Mouse (Mus musculus): ENCODE results near the gene Adcy1.
A peak's percentile ranks its signal among the peaks of the same experiment; 100 is the strongest.

Adcy1 gene

DNA sequence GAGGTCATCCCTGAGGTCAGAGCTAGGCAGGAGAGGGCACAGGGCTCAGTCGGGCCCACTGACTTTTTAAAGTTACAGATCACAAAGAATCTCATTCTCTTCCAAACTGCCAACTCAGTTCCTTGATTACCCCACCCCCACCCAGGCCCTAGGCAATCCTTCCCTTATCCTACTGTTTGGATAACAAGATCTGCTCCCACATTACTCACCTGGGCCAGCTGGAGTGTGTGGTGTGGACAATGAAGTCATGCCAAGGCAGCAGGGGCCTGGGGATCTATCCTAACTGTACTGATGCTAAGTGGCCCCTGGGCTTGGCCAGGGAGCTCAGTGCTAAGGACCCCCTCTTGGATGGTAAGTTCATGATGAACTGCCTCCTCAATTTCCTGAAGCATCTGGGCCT lies 121.1 kb downstream of the Adcy1 start:
- DNase-seq (ENCODE audit: low read depth), result no peak

DNA sequence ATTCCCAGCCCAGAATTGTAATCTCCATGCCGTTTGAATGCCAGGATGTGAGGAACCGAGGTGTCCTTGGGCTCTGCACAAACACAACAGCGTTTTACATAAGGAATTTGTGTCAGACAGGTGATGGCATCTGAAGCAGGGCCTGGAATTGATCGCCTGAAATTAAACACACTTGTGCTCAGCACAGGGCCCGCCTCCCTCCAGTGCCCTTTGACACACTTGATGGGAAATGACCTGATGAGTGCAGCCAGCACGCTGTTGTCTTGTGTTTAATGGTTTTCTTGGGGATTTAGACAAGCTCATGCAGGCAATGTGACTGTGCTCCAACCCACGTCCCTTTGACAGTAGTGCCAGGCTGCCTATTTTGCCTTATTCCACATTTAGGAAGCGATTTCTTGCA lies 124.2 kb downstream of the Adcy1 start:
- DNase-seq (ENCODE audit: low read depth), result no peak

DNA sequence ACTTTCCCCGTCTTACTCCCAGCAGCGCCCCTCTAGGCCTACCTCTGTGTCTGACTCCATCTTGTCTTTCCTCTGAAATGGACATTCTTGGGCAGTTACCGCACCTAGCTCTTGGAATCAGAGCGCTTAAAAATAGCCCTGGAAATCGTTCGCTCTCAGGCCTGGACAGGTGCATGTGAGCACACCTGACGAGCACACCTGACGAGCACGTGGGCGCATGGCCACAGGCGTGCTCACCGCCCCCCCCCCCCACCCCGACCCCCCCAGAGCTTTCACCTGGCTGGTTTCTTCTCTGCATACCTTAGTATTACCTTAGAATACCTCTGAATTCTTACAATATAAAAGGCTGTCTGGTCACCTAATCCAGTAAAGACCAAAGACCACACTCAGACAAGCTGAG lies 125.2 kb downstream of the Adcy1 start, which contains the start of gene Gm11985:
Gene Gm11985 (minus strand): TSS at position 101 of the 400 bp plus-strand sequence.
- DNase-seq (ENCODE audit: low read depth), result no peak

DNA sequence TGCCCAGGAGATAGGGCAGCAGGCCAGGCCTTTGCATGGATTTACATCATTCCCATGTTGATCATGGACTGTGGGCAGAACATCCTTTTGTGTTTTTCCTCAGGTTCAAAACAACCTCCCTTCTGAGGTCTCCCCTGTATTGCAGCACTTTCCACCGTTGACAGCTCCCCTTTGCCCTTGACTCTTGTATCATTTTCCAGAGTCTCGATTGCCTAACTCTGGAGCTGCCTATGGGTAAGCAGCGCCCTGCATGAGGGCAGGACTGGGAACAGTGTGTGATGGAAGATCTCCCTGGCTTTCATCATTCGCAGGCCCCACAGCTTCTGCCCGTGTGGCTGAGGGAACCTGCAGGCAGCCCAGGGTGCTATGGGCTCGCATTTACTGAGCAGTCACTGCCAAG lies 129.4 kb downstream of the Adcy1 start:
- DNase-seq (ENCODE audit: low read depth), result no peak

DNA sequence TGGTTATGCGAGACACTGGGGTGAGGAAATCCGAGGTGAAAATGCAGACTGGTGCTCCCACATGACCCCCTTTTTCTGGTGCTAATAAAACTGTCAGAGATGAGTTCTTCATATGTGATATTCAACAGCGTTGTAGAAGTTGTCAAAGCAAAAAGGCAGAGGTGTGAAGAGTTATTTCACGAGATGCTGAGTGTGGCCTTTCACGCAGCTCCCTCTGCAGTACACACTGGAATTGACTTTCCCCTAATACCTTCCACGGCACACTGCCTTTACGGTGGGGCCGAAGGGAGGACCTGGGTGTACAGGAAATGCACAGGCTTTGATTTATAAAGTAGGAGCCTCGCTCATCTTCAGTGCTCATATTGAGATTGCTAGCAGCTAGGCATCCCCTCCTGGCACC lies 129.8 kb downstream of the Adcy1 start:
- DNase-seq (ENCODE audit: low read depth), result no peak

DNA sequence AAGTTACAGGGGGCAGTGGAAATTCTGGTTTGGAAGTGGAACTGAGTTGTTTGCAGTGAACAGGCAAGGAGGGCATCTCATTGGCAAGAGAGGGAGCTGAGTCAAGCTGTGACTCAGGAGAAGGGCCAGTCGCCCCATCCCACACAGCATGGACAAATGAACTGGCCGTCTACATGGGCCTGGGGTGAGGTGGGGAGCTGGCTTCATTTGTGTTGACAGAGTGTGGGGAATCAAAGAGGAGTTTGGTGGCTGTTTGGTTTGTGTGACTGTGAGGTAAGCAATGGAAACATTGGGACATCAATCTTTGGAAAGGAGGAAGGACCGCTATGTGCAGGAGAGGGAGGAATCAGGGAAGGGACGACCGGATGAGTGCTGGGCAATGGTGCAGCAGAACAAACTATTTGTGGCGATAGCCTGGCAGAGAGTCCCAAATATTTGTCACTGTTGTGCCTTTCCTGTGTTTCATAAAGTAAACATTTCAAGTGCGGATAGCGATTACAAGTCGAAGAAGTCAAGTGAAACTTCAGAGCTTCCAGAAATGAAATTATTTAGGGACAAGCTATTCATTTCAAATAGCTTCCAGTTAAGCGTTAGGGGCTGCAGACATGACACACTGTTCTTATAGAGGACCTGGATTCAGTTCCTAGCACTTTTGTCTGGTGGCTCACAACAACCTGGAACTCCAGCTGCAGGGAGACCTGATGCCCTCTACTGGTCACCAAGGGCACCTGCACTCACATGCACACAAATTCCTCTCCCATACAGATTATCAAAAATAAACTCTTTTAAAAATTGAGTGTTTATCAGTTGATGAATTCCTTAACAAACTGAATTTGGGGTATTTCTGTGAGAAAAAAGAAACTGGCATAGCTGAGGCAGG lies 131.4 kb downstream of the Adcy1 start:
- no peak for DNase-seq (ENCODE audit: low read depth)

DNA sequence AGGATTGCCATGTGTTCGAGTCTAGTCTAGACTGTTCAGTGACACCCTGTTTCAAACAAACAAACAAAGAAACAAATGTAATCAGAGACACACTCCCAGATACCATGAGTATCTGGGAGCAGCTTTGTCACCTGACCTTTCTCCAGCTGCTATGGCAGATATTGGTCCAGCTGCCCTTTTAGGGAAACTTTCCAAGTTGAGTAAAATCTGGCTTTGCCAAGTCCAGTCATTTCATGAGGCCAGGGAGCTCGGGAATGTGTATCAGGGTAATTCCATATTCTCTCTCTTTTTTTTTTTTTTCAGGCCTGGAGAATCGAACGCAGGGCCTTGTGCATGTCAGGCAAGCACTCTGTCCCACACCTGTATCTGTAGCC lies 132.0 kb downstream of the Adcy1 start:
- DNase-seq (ENCODE audit: low read depth), result no peak

DNA sequence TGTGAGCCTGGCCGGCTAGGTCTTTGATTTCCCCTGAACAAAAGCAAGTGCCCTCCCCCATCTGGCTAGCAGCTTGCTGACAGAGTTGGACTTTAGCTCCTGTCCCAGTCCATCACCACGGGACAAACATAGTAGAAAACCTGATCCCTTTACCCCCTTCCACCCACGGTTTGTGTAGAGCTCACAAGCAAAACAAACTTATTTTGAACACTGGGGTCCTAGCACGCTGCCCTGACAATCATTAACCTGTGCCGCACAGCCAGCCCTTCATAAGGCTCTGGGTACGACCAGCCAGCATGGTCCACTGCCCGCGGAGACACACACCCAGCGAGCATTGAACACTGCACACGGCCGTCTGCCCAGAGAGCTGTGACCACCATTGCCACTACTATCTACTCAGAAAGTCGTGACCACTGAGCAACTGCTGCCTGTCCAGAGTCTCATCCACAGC lies 134.2 kb downstream of the Adcy1 start, which contains the start of gene Igfbp1:
Gene Igfbp1 (plus strand): TSS at position 292 of the 451 bp plus-strand sequence.
- no peak for DNase-seq (ENCODE audit: low read depth)

DNA sequence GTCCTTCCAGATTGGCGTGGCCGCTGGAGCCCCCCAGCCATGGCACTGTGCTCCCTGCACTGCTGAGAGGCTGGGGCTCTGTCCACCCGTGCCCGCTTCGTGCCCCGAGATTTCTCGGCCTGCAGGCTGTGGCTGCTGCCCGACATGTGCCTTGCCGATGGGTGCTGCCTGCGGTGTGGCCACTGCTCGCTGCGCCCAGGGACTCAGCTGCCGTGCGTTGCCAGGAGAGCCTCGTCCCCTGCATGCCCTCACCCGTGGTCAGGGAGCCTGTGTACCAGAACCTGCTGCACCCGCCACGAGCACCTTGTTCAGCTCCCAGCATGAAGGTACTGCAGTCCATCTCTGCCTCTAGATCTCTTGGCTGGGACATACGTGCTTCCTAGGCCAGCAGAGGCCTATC lies 134.7 kb downstream of the Adcy1 start:
- DNase-seq (ENCODE audit: low read depth), result no peak

DNA sequence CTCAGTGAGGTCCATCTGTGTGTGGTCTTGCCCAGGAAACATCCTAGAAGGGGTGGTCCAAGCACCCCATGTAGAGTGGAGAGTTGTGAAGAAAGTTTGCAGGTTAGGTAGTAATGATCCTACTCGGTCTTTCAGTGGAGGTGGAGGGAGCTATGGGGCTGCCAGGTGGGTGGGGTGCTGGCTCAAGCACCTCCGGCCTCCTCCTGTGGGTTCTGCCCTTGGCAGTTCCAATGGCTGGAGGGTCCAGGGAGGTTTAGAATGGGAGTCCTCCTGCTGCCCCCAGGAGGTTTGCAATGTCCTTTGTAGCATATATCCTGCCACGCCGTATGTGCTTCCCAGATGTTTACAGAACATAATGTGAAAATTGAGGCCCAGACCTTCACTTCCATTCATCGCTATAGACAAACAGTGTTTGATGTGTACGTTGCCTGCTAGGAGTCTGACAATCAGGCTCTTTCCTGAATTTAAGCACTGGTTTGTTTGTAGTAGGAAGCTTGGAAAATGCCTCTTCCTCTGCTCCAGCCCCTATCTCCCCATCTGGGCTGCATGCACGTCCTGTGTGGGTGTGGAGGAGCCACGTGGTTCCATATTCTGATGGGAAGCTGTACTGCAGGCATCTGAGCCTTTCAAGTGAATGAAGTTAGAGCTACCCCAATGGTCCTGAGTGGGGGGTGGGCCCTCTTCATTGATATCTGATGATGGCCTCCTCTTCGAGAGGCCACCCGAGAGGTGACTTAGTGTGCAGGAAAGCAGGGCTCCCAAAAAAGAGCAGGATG lies 135.4 kb downstream of the Adcy1 start:
- DNase-seq (ENCODE audit: low read depth), result no peak

DNA sequence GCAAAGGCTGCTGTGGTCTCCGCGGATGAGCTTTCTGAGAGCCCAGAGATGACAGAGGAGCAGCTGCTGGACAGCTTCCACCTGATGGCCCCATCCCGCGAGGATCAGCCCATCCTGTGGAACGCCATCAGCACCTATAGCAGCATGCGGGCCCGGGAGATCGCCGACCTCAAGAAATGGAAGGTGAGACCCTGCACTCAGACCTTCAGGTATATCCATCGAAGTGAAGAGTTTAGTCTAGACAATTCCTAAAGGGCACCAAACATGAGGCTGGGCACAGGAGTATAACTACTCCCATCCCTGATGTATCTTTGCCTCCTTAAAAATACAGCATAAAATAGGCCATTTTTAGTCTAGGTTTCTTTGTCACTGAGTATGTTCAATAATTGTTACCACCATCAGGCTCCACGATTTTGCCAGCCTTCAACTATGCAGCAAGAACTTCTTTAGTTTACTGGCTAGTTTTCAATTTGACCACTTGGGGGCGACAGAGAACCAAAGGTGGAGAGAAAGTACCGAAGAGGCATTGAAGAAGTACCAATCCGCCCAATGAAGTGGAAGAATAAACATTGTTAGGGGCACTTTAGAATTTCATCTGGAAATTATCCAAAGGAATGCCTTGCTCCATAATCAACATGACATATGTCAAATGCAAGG lies 136.6 kb downstream of the Adcy1 start:
- peak; percentile 54 for DNase-seq (ENCODE audit: low read depth)

DNA sequence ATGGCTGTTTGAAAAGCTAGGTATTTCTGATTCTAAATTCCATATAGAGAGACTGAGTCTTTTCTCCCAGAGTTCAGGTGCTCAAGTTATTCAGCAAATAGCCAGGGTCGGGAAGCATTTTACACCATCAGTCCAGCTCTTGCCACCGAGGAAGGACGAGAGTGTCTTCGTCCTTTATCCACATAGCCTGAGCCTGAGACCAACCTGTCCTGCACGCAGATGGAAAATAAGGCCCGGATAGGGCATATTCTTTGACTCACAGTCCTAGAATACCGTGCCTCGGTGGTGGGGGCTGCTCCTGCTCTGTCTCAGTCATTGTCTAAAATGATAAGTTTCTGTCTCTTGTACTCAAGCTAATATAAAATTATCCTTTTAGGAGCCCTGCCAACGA lies 137.1 kb downstream of the Adcy1 start:
- no peak for DNase-seq (ENCODE audit: low read depth)

DNA sequence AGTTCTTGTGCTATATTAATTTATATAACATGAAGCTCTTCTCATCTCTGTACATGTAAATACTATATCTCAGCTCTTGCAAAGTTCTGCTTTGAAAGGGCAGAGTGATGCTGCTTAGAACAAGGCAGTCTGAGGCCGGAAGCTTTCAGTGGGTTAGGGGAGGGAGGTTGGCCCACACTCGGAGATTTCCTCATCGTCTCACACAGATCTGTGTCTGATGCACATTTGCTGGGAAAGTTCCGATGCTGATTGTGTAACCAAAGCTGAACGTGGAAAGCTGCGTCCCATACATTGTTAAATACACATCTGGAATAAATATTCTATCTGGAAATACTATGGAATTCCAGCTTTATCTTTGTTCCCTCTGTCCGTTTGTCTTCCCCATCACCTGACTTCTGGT lies 138.9 kb downstream of the Adcy1 start:
- no peak for DNase-seq (ENCODE audit: low read depth)

DNA sequence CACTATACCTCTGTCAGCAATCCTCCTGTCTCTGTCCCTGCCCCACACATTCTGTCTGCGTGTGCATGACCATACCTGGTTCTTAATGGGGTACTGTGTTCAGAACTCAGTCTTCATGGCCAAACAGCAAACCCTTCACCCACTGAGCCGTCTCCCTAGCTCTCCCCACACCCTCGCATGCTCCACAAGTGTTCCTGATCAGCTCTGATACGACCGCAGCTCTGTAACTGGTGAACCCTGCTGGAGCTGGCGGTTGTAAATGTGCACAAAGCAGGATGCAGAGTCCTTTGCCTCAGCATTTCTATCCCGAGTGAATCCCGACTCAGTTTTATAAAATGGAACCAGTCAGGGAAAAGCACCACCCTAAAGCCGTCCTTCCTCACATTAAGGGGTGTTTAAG lies 140.6 kb downstream of the Adcy1 start:
- no peak for DNase-seq (ENCODE audit: low read depth)

DNA sequence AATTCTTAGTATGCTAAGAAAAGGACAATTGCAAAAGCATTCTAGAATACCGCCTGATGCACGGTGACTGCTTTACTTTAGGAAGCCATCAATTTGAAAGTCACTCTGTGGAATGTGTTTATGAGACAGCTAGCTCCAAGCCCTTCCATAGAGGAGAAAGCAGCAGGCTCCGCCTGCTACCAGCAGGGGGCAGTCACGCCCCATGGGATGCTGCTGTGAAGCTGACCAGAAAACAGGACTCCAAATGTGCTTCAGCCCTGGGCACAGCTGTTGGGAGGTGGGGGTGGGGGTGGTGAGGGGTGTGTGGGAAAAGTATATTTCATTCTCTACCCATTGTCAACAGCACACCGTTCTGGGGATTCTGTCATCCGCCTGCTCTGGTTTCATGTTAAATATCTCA lies 147.1 kb downstream of the Adcy1 start:
- DNase-seq (ENCODE audit: low read depth), result peak; percentile 42

DNA sequence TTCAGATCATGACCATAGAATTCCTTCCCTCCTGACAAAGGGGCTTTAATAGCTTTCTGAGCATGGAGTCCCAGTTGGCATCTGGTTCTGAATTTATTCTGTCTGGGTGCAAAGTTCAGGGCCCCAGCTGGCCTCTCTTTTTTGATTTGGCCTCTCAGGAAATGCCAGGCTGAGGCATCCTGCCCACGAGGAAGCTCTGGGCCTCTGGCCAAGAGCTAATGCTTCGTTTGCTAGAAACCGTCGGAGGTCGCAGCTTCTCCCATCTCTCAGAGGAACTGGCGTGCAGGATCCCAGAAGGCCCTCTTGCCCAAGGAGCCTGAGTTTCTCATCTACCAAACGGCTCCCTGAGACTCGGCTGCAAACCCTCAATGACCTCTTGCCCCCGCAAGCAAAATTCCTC lies 147.9 kb downstream of the Adcy1 start:
- no peak for DNase-seq (ENCODE audit: low read depth)

DNA sequence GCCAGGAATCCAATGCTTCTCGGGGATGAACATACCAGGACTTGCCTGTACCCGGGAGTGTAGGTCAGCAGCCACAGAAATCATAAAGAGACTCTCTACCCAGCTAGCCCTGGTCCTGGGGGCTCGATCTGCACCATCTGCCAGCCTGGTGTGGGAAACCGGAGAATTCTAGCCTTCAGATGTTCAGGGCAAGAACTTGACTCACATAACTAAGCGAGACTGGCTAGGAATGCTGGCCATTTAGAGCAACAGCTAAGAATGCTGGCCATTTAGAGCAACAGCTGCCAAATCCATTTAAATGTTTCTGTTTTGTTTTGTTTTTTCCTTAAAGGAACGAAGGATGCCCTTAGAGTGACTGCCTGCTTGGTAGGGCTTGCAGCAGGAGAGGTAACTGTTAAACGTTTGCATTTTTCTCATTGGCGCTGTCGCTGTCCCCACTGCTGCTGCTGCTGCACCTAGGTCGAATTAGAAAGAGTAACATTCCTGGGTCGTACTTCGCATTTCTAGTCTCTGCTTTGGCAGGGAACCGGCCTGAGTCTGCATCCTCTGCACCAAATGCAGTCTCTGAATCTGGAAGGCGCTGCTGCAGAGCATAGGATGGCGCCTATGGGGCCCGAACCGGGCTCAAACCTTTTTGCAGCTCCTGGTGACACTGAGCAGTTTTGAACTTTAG lies 149.0 kb downstream of the Adcy1 start:
- DNase-seq (ENCODE audit: low read depth), result no peak

DNA sequence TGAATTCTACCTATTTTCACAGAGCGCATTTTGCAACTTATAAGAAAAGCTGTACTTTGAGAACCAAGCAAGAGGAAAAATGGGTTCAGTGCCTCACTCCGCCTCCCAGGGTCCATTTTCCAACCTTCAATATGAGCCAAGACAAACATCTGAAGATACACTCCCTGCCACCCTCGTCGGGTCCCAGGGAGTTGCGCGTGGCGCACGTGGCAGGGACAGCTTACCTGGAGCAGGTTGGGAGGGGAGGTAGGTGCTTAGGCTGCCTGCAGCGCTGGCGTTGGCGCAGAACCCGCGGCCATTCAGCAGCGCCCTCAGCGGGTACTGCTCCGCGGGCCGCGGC lies 149.8 kb downstream of the Adcy1 start:
- no peak for DNase-seq (ENCODE audit: low read depth)

DNA sequence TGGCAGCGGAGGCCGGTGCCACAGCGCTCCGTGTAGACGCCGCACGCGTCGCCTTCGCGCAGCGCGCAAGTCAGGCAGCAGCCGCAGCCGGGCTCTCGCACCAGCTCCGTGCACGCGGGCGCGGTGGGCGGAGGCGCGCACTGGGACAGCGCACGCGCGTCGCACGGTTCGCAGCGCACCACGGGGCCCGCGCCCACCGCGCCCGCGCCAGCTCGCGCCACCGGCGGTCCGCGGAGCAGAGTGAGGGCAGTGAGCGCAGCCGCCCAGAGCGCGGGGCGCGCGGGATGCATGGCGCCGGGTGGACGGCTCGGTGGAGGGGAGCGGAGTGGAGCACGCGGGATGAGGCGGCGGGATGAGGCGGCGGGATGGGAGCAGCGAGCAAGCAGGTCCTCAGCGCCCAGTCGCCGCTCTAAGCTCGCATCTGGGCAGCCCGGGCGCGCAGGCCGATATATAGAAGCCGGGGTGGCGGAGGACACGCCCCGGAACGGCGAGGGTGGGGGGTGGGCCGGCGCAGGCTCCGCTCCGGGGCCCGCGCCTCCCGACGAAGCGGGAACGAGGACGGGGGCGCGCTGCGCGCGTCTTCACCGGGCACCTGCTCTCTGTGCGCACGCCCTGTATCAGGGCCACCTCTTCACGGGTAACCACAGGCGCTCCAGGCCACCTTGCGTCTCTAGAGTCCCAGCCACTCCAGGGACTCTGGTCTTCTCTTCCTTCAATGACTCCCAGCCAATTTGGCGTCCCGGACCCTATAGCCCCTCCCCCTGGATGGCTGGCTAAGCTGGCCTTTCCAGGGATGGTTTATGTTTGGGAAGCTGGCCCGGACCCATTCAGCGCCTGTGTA lies 150.4 kb downstream of the Adcy1 start, which contains the start of gene Igfbp3:
Gene Igfbp3 (minus strand): TSS at position 423 of the 841 bp plus-strand sequence.
- DNase-seq (ENCODE audit: low read depth), result no peak

DNA sequence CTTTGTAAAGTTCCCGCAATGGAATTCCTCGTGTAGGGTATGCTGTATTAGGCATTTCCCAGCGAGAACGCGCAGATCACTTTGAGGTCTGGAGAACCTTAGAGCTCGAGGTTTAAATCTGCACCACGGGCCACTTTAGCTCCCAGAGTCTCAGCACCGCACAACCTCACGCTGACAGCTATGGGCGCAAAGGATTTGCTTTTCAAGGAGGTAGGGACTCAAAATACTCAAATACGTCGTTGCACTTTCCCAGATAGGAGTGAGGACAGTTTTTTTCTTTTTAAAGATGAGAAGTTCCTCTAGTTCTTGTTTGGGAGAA lies 151.0 kb downstream of the Adcy1 start:
- DNase-seq (ENCODE audit: low read depth), result no peak

DNA sequence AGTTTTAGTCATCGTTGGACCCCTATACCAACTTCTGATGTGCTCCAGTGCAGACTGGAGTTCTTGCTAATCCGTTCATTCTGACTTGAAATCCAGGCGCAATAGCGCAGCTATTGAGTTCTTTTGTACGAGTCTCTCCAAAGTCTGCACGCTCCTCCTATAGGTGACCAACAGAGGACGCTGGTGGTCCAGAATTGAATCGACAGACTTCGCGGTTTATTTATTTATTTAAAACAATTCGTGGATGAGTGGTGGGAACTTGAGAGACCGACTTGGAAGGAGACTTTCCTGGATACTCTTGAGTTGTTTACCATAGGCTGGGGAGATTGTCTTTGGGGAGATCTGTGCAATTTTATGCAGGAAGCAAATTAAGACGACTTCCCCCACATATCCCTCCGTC lies 151.5 kb downstream of the Adcy1 start:
- DNase-seq (ENCODE audit: low read depth), result no peak
